ENCODE assay signal across 14 mouse cellular contexts in the genomic region with DNA sequence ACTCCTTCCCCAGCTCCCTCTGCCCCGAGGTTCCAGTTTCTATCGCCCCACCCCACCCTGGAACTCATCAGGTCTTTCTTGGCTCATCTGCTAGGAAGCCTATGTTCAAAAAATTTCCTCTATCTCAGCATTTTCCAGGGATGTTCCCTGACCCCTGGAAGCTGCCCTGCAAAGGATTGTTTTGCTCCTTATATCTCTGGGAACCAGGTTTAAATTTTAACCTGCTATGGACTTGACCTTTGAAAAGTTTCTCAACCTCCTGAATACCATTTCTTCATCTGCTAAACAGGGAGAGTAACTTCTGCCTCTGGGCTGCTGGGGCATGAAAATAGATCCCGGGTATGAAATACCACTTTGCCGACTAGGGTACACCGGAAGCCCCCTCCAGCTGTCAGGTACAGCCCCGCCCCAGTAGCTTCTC. TPM values are rescaled to one million over a fixed set of nuclear protein-coding genes. Genes with fewer than 3 reads are reported as not detected.
DNase-seq lines count a peak whose midpoint lies in the region; ATAC-seq lines count a peak whose summit lies in the region.
"Had no signal": no experiment of that assay in that cellular context is flagged by ENCODE, and none has a peak within 500 bp of the region (broad histone marks: within the 10 kb centered on the region; RNA-seq: fewer than 3 reads in every experiment).

No protein-coding gene starts in this region.

- no peak for ATAC-seq in liver, embryonic 13.5 days (ENCODE audit: low read depth)
- ATAC-seq: forebrain, embryonic 13.5 days had no signal

- H3K9me3 ChIP-seq in liver, embryonic 13.5 days (replicated peaks): no peaks in the 10 kb centered on the region
- H3K9me3 ChIP-seq: forebrain, embryonic 13.5 days; hindbrain, embryonic 10.5 days; limb, embryonic 12.5 days had no signal

- peaks cover 29% of the 10 kb centered on the region for H3K4me1 ChIP-seq in liver, embryonic 13.5 days (replicated peaks)
- H3K4me1 ChIP-seq: forebrain, embryonic 13.5 days; hindbrain, embryonic 10.5 days; limb, embryonic 12.5 days had no signal

- no peaks in the 10 kb centered on the region for H3K27me3 ChIP-seq in liver, embryonic 13.5 days
- H3K27me3 ChIP-seq: forebrain, embryonic 13.5 days; limb, embryonic 12.5 days had no signal

- H3K4me2 ChIP-seq in liver, embryonic 13.5 days: peak overlapping the region; percentile 21; the same call in 1 of the 2 replicates
- H3K4me2 ChIP-seq: forebrain, embryonic 13.5 days; limb, embryonic 12.5 days had no signal

- no peak overlapping the region; the same call in 1 of the 2 replicates for H3K27ac ChIP-seq in liver, embryonic 13.5 days
- H3K27ac ChIP-seq: forebrain, embryonic 13.5 days; hindbrain, embryonic 10.5 days; limb, embryonic 12.5 days had no signal

- no peak overlapping the region for H3K4me3 ChIP-seq in liver, embryonic 13.5 days (replicated peaks)
- H3K4me3 ChIP-seq: forebrain, embryonic 13.5 days; hindbrain, embryonic 10.5 days; limb, embryonic 12.5 days had no signal

- WGBS in liver, embryonic 13.5 days (ENCODE audit: insufficient replicate concordance): 36% methylated on average over 6 of the region's 6 CpGs

- H3K36me3 ChIP-seq in liver, embryonic 13.5 days: no peaks in the 10 kb centered on the region
- H3K36me3 ChIP-seq: hindbrain, embryonic 10.5 days; limb, embryonic 12.5 days had no signal

- H3K9ac ChIP-seq in liver, embryonic 13.5 days: no peak overlapping the region
- H3K9ac ChIP-seq: forebrain, embryonic 13.5 days; limb, embryonic 12.5 days had no signal

- DNase-seq in liver, embryonic 13.5 days: no peak
- no peak for DNase-seq in liver
- DNase-seq in kidney, adult 18-20 months: peak; percentile 61
- peak; percentile 75 for DNase-seq in kidney, postnatal 14 days
- DNase-seq in embryo, embryonic 10 days (ENCODE audit: low spot score): no peak
- DNase-seq in cerebellum, adult 11-12 months: no peak
- DNase-seq in embryo, embryonic 10.5 days (ENCODE audit: low spot score): no peak
- DNase-seq: B cell, adult 2 months; cerebellum, postnatal 10 days; layer of hippocampus, adult 9-11 months; midbrain, embryonic 14.5 days had no signal

RNA-seq across cellular contexts. Expression of a gene that starts 27.5 kb away (rescaled TPM):
- 63.1 and 65.3 TPM in 2 replicates for polyA plus RNA-seq in liver, embryonic 13.5 days (2015; fragmentation: Nextera tagmentation; extraction: Ambion mirVana)

RNA-seq across cellular contexts. Expression of a gene that starts 31.5 kb away (rescaled TPM):
- 14.6 and 18.9 TPM in 2 replicates for polyA plus RNA-seq in liver, embryonic 13.5 days (2015; fragmentation: Nextera tagmentation; extraction: Ambion mirVana)

Comparison
In these comparisons a context has a peak if more than half of its experiments do, and no peak if none do; other contexts are left out.
1. DNase-seq: peak in kidney, adult 18-20 months (single experiment) and kidney, postnatal 14 days (single experiment); none in liver, embryonic 13.5 days (single experiment), liver (single experiment), embryo, embryonic 10 days (single experiment), cerebellum, adult 11-12 months (single experiment) and embryo, embryonic 10.5 days (single experiment).